Mouse (Mus musculus) C2C12 (cell line): ENCODE measurements at regions not wholly inside any gene's neighbourhood (a gene's known extent, or its start where the extent isn't known, plus 50 kb on each side); places are given as distances from the start of the nearest gene placed in this dataset.

ENCODE experiments used
- CTCF ChIP-seq: IDR thresholded peaks from one replicate; pipeline ENCODE4 v1.5.1; 2011; ENCODE audit not compliant: control insufficient read depth, insufficient read depth, insufficient read length
- MAX ChIP-seq: IDR thresholded peaks from one replicate; pipeline ENCODE4 v1.6.1; 2011; ENCODE audit warnings: mild to moderate bottlenecking, control low read depth
- MYOD1 ChIP-seq: IDR thresholded peaks from one replicate; pipeline ENCODE4 v1.6.1; 2011; ENCODE audit warnings: low read depth; ENCODE audit not compliant: control insufficient read depth, insufficient read length
- MYOG ChIP-seq: IDR thresholded peaks from one replicate; pipeline ENCODE4 v1.6.1; 2011; ENCODE audit not compliant: control insufficient read depth, insufficient read length; ENCODE audit errors: extremely low read depth
- USF1 ChIP-seq: IDR thresholded peaks from one replicate; pipeline ENCODE4 v1.6.1; 2011; ENCODE audit warnings: low read depth, mild to moderate bottlenecking, control low read depth, moderate library complexity

DNA sequence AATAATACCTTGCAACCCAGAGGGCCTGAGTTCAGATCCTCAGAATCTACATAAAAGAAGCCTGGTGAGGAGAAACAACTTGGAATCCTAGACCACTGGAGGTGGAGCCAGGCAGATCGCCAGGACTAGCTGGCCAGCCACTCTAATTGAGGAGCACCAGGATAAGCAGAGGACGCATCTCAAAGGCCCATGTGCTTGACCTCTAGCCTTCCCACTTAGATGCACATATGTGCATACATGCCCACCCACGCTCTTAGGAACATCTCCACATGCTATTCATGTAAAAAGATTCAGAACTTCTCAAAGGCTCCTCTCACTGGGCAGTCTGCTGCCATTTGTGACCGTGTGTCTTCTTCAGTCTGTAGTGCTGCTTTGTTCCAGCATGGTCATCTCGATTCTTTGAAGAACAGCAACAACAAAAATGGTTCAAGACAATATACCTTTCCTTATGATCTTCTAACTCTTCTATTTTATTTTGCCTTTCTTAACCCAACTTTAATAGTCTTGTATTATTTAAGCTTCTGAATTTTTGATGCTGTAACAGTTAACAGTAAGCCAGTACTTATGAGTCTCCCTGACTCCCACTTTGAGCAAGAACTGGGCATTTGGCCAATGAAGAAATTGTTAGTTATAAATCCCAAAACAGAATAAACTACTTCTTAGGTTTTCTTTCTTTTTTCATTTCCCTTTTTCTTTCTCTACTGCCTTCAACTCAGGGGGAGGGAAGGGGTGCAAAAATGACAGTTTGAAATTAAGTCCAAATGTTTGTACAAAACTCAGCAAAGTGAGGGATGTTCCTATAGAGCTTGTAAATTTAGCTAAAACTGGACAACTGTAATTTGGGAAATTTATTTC, 108.9 kb downstream of the Pcdh18 start:
- no peak for TF ChIP-seq MAX
- TF ChIP-seq USF1: no peak
- no peak for TF ChIP-seq CTCF
- no peak for TF ChIP-seq MYOD1
- TF ChIP-seq MYOG: no peak
